Mouse (Mus musculus) heart, postnatal 10 days (tissue): ENCODE data around the gene Sgk1. TPM values are rescaled to one million over a fixed set of nuclear protein-coding genes. Genes with fewer than 3 reads are reported as not detected.

Experiments
- DNase-seq, 2 experiments: peaks; one replicate each; pipeline ENCODE4 v3.0.0; 2021
- intact Hi-C: fragments of 180-260 bp; cut with DNase I; formaldehyde crosslinking; loops from one replicate; pipeline ENCODE4 v1.15.1; 2025
- total RNA-seq, 2 experiments: library from RNA; stranded (reverse); gene quantifications; 2 replicates each; pipeline ENCODE4 v1.2.3; 2021

Gene Sgk1
- total RNA-seq, 2 experiments from 2014 or later: 66.4 to 121 TPM

- intact Hi-C loops: loop anchor here (1.0 kb wide), 1 partner anchor 532 kb away; no protein-coding TSS in a partner anchor
- DNase-seq: no peak
These were observed 114.9 kb downstream of the Sgk1 start for GRCm38 (mm10) chr10:21996660-21997447.

DNA sequence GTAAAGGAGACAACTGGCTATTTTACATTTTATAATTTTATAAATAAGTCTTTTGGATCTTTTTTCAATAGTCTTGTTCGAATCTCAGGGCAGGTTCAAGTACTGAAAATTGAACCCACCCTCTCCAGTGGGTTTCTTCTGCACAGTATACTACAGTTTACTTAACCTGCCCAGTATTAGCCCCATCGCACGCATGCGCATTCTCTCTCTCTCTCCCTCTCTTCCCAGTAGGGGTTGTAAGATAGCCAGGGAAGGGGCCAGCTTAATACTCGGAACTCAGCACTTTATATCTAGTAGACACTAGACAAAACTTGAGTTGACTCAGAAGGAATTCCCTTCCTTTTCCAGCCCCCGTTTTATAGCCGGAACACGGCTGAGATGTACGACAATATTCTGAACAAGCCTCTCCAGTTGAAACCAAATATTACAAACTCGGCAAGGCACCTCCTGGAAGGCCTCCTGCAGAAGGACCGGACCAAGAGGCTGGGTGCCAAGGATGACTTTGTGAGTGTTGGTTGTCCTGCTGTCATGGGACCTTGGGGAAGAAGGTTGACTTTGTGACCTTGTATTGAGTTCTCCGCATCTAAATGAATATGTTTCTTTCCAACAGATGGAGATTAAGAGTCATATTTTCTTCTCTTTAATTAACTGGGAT, 115.7 kb downstream of the Sgk1 start:
- intact Hi-C loops: no loop called here

DNA sequence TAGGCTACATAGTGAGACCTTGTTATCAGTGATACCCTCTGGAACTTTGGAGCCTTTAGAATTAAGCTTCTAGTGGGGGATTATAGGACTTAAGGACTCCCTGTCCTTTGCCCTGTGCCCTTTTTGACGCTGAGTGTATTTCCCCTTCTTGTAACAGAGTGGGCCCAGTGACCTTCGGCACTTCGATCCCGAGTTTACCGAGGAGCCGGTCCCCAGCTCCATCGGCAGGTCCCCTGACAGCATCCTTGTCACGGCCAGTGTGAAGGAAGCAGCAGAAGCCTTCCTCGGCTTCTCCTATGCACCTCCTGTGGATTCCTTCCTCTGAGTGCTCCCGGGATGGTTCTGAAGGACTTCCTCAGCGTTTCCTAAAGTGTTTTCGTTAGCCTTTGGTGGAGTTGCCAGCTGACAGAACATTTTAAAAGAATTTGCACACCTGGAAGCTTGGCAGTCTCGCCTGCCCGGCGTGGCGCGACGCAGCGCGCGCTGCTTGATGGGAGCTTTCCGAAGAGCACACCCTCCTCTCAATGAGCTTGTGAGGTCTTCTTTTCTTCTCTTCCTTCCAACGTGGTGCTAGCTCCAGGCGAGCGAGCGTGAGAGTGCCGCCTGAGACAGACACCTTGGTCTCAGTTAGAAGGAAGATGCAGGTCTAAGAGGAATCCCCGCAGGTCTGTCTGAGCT, 116.7 kb downstream of the Sgk1 start:
- intact Hi-C loops: no loop called here
- DNase-seq: peak in 1 of 2 experiments; percentile 7

More for the DNA sequence above, 115.7 kb downstream of the Sgk1 start:
- peak; percentile 8 to 10 for DNase-seq

DNA sequence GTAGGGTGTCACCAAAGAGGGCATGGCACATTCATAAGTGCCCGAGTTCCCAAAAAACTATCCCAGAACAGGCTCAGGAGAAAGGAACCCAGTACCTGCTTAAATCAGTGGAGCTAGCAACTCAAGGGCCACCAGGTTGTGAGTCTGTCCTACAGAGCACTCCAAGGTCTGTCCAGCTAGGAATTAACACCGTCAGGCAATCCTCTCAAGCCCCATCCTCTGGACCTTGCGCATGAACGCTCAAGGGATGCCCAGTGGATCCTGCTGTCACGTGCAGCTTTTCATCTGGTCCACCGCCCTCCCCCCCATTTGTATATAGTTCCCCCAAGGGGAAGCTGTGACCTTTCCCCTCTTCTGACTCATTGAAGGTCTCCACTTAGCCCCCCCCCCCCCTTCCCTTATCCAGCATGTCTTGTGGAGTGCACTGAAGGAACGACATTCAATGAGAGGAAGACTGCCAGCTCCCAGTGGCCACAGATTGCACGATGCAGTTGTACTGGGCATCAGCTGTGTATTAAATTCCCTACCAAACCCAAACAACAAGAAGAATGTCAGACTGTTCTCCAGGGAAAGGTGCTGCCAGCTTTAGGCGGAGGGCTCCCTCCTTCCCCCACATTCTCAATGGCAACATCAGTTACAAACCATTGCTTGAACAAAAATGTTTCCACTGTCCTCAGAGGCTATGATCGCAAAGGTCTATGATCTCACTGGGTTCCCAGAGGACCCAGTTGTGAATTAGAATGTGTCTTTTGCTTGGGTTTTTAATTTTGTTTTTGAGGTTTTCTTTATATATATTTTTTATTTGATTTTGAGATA, 118.7 kb downstream of the Sgk1 start:
- intact Hi-C loops: no loop called here
- DNase-seq: peak in 1 of 2 experiments; percentile 17

- DNase-seq: no peak
- intact Hi-C loops: no loop called here
These were observed 119.6 kb downstream of the Sgk1 start for GRCm38 (mm10) chr10:22001621-22002020.

DNA sequence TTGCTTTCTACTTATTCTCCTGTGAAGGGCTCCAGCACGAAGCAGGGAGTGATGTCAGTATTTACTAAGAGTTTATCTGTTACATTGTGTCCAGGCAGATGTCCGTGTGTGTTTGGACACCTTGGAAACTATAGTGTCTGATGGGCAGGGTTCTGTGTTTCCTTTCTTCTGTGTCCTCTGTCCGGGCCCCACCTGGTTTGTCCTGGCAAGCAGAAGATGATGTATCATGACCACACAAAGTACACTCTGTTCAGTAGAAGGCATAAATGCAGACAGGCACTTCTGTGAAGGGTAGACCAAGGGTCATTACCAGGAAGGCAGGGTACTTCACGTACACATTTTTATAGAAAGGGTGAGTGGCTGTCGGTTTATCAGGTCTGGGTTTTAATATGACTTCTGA, 122.8 kb downstream of the Sgk1 start:
- DNase-seq: no peak

DNA sequence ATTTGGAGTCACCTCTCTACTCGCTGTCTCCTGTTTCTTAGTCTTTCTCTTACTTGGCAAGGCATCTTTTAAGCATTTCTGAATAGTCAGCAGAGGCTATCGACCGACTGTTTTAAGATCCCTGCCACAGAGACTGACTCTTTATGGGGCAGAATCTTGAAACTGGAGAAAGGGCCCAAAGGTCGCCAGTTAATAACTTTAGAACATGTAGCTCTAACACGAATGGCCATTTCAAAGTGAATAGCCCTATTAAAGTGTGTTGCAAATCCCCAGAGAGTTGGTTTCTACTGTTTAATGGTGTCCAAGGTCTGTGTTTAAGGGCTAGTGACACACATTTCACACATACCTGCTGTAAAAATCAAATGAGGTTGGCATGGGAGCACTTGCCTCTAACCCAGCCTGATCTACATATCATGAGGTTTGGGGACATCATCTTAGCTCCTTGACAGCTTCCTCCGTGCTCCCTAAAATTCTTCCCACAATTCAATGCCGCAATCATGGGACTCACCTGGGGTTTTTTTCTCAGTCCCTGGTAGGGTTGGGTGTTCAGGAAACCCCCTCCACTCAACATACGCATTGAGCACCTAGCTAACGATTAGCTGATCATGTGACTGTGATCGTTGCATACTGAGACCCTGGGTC, 125.3 kb downstream of the Sgk1 start:
- intact Hi-C loops: loop anchor here (2.0 kb wide), 1 partner anchor 542 kb away; no protein-coding TSS in a partner anchor
- DNase-seq: no peak

More for the DNA sequence above, 122.8 kb downstream of the Sgk1 start:
- intact Hi-C loops: no loop called here

DNA sequence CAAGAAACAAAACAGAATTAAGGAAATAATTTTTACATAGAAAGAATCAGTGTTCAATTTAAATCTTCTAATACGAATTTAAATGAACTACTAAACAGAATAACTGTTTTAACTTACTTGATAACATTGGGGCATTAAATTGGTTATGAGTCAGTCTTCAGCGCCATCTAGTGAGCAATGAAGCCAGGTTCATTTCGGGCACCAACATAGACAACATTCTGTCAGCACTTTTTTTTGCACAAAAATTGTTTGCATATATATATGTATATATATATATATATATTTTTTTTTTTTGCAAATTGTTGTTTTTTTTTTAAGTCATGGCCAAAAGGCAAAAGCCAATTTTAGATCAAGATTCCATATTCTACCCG, 125.8 kb downstream of the Sgk1 start:
- DNase-seq: peak; percentile 55 to 73
- intact Hi-C loops: loop anchor here (2.0 kb wide), 1 partner anchor 543 kb away; no protein-coding TSS in a partner anchor

DNA sequence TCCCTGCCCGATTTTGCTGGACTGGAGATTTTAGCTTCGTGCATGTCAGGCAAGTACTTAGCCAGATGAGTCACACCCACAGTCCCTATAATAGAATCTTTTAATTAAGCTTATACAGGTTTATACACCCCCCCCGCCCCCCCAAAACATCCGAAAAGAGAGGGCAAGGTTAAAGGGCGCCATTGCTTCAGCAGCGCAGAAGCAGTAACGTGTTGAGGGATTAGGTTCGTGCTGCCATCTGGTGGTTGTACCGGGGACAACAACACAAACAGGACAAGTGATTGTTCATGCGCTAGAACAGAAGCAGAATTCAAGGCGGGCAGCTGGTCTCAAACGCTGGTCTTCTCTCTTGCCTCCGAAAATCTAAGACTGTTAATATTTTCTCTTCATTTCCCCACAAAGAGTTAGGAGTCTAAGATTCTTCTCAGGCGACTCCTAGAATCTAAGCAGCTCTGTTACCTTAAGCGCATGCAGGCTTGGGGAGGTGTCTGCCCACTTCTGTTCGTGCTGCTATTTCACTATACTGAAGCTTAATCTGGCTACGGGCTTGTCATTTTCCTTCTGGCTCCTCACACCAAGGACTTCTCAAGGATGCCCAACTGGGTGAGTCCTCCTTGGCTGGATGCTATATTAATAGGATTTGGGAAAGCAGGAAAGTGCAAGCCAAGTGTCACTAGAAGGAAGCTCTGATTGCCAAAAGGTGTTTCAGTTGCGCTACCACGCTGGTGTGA, 128.3 kb downstream of the Sgk1 start:
- intact Hi-C loops: loop anchor here (1.0 kb wide), 2 partner anchors 545 to 627 kb away; no protein-coding TSS in a partner anchor
- peak; percentile 76 to 89 for DNase-seq

DNA sequence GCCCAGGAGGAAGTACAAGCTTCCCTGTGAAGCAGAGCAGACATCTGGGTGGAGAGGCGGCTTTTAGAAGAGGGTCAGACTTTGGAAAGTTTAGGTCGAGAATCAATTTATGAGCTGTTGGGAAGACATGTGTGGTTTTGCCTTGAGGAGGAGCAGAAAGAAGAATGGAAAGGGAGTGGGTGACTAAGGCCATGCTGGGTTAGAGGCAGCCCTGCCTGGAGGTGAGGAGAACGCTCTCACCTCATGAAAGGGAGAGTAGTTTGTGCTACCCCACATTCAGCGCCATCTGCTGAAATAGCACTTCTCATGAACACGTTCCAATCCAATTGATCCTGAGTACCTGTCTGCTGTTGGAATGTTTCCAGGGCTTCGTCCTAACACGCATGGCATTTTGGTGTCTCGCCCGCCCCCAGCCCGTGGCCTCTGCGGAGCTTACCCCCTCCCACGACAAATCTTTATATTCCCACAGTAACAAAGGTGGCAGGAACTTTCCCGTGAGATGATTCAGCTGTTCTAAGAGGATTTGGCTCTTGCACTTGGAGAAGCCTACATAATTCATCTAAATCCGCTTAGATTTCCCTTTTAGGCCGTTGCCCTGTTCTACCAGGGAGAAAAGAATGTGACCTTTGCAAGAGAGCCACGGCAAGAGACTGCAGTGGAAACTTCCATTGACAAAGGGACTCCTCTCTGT, 135.6 kb downstream of the Sgk1 start:
- DNase-seq: no peak
- intact Hi-C loops: no loop called here

DNA sequence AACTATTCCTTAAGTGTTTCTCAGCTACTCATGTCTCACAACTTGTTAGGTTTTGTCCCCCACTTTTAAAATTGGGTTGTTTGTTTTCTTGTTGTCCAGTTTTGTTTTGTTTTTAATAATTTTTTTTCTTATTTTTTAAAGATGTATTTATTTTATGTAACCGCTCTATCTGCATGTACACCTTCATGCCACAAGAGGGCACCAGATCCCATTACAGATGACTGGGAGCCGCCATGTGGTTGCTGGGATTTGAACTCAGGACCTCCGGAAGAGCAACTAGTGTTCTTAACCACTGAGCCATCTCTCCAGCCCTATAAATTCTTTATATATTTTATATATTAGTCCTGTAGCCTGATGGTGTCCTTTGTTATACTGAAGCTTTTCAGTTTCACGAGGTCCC, 136.6 kb downstream of the Sgk1 start:
- no peak for DNase-seq
- intact Hi-C loops: no loop called here

DNA sequence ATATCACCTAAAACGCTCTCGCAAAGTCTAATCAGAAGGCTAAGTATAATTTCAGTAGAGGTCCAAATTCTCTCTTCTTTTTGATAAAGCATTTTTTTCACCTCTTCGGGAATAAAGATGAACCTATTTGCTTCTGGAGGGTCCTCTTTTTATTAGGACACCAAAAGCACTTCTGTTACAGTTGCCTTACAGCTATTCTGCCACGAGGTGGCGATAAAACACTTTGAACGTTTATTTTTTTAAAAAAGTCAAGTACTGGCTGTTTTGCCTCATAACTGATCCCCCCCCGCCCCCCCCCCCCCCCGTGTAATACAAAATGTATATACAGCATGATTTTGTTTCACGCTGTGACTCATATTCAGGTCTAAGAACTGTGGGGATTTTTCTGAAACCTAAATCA, 152.3 kb downstream of the Sgk1 start:
- intact Hi-C loops: loop anchor here (1.0 kb wide), 1 partner anchor 446 kb away; no protein-coding TSS in a partner anchor
- peak; percentile 15 to 54 for DNase-seq

DNA sequence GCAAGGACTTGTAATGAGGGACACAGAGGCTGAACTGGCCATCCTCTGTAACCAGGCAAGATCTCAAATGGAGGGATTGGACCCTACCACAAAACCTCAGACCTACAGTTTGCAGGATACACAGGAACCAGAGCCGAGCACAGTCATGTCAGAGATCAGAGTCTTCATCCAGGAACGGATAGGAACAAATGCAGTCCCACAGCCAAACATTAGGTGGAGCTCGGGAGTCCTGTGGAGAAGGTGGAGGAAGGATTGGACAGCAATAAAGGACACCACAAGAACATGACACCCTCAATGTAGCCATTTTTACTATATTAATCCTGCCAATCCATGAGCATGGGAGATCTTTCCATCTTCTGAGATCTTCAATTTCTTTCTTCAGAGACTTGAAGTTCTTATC, 154.3 kb downstream of the Sgk1 start:
- intact Hi-C loops: loop anchor here (1.0 to 5.0 kb wide), 3 partner anchors 106 to 543 kb away; no protein-coding TSS in a partner anchor
- DNase-seq: peak; percentile 59 to 74

Other genes starting within 250 kb of the Sgk1 start
- gene 4930444G20Rik, start 185.9 kb downstream of the Sgk1 start, total RNA-seq: not detected